Mouse (Mus musculus) stomach, postnatal 0 days (tissue): ENCODE data around the gene Hnmt.
"Not testable (repeated sequence)": the region's sequence is repeated elsewhere in the genome, so short reads cannot be mapped to it uniquely, and the experiment has no call there.

Source experiments
- CTCF ChIP-seq: IDR thresholded peaks from 2 replicates; pipeline ENCODE4 v1.5.1; 2016; ENCODE audit warnings: antibody characterized with exemption, low read depth, mild to moderate bottlenecking, moderate library complexity
- EP300 ChIP-seq: optimal IDR thresholded peaks from 2 replicates; pipeline ENCODE3; 2016; ENCODE audit warnings: antibody characterized with exemption

- TF ChIP-seq CTCF, EP300: not testable (repeated sequence)
Observed at GRCm38 (mm10) chr2:24019386-24019785, 29.8 kb downstream of the Hnmt start.
